Mouse (Mus musculus) MEL-GATA-1-ER (cell line): Measurements from ENCODE around the gene Gm37240.
"Not testable (repeated sequence)": the region's sequence is repeated elsewhere in the genome, so short reads cannot be mapped to it uniquely, and the experiment has no call there.

Experiments
- DNase-seq: peaks from one replicate; pipeline ENCODE4 v3.0.0-alpha.2; 2012; ENCODE audit warnings: low read depth; ENCODE audit errors: extremely low read depth

Gene Gm37240

DNA sequence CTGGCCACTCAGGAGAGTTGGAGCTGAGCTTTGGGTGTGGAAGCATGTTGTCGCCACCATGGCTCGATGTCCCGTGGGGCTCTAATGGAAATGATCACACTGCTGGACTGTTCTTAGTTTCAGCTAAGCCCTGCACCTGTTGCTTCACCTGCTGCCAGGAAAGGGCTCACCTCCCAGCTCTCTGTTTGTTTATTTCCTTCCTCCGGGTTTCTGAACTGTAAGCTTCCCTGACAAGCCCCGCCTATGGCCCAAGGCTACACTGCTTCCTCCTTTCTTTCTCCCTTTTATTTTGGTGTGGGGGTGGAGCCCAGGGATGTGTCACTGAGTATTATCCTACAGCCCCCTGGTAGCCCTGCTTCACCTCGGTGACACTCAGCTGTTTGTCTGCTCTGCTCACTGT lies 1230.1 kb downstream of the Gm37240 start:
- peak; percentile 57 for DNase-seq

DNA sequence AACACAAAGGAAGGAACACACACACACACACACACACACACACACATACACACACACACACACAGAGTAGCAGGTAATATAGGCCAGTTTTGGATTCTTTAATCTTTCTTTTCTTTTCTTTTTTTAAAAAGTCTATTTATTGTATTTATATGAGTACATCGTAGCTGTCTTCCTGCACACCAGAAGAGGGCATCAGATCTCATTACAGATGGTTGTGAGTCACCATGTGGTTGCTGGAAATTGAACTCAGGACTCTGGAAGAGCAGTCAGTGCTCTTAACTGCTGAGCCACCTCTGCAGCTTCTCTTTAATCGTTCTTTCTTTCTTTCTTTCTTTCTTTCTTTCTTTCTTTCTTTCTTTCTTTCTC lies 1231.5 kb downstream of the Gm37240 start:
- DNase-seq = not testable (repeated sequence)

DNA sequence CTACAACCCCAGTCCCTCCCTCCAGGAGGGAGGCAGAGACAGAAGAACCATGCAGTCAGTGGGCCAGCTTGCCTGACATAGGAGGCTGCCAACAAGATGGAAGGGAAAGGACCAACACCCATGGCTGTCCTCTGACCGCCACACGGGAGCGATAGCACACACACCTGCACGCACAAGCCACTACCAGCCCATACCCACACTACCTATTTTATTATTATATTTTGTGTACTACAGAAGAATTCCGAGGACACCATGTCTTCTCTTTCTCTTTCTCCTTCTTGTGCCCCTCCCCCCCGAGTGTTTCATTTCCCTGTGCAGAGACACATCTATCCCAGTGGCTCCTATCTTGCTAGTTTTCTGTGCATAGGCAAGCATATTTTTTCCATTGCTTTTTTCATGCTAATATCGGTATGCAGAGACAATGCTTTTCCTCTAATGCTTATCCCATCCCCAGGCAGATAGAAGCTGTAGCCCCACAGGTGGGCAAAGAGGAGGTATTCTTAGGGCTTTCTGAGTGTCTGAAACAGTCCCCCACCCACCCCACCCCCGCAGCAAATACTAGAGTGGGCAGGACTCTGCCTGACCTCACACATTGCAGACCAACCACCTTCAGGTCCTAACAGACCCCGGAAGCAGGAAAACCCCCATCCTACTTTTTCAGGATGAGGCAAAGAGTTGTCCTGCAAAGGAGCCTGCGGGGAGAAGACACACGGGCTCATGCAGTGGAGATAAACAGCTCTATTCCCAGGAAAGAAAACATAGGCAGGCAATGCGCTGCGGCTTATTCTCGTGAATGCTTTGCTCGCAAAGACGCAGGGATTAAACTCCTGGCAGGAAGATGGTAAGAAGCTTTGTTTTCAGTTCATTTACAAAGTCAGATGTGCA lies 1232.2 kb downstream of the Gm37240 start:
- DNase-seq = no peak

DNA sequence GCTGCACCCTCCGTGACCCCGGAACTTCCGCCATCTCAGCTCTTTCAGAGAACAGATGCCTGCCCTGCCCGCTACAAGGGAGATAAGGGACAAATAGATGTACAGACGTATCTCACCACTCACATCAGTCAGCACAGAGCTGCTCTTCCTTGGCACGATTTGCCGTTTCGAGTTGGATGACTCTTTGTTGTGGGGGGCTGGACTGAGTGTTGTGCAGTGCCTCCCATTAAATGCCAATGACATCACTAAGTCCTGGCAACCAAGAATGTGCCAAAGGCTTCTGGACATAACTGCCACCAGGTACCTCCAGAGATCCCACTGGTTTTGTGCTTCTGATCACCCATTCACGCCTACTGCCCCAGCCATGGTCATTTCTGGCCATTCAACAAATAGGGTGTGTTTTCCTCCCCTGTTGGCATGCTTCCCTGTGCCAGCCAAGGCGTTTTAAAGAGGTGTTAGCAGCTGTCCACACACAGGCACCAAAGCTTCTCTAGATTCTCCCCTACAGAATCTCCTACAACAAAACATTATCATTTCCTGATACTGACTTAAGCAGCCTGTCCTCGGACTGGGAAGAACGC lies 1233.0 kb downstream of the Gm37240 start:
- peak; percentile 85 for DNase-seq

DNA sequence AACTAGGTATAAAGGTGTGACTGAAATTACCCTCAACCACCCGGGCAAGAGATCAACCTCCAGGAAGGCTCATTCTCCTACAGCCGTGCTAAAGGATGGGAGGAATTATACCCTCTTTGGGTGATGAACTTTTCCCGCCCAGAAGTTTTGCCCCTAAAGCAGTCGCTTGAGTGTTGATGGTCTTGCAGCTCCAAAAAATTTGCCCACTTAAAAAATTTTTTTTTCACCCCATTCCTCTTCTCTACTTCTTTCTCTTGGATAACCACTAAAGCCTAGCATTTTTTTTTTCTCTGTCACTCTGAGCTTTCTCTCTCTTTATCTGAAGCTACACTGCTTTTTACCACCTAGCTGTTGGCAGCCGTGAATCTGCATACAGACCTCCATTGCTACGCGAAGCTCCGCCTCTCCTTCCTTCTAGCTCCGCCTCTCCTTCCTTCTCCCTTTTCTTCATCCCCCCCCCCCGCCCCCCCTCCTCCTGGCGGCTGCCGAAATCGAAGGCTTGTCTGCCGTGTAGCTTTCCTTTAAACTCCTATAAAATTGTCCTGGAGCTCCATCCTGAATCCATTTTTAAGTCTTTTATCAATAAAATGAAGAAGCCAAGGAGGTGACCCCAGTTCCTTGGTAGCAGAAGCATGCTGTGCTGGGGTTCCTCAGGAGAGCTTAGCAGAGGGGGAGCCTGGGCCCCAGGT lies 1233.6 kb downstream of the Gm37240 start:
- peak; percentile 69 for DNase-seq

DNA sequence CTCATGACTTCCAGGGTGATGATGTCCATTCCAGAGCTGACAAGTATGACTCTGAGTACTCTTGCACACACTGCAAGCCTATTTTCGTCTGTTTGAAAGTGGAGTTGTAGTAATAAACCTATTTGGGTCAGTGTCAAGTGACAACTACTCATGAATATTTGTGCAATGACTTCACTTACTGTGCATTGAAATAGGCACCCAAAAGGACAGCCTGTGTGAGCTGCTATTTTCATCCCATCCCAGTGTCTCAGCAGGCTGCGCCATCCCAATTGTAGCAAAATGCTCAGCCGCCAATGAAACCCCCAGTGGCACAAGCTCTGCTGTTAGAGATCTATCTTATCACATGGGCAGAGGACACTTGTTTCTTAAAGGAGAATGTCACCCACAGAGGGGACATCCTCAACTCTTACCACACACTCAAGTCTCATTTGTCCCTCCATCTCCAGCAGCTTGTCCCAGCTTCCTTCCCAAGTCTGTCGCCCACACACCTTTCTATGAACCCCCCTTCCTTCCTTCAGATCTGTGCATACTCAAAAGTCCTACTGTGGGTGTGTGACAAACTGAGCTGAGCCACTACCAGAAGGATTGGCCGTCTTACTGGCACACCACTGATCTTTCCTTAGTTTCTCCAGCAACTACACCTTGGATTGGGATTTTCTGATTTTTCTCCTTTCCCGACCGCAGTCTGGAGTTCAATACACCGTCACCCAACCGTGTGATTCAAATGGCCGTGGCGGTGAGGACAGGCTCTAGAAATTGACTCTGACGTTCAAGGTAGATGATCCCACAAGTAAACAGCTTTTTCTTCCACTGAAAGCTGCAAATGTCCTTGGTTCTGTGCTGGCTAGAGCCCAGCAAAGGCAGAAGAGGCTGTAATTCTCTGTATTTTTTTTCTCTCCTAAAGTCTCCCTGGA lies 1234.4 kb downstream of the Gm37240 start:
- no peak for DNase-seq

DNA sequence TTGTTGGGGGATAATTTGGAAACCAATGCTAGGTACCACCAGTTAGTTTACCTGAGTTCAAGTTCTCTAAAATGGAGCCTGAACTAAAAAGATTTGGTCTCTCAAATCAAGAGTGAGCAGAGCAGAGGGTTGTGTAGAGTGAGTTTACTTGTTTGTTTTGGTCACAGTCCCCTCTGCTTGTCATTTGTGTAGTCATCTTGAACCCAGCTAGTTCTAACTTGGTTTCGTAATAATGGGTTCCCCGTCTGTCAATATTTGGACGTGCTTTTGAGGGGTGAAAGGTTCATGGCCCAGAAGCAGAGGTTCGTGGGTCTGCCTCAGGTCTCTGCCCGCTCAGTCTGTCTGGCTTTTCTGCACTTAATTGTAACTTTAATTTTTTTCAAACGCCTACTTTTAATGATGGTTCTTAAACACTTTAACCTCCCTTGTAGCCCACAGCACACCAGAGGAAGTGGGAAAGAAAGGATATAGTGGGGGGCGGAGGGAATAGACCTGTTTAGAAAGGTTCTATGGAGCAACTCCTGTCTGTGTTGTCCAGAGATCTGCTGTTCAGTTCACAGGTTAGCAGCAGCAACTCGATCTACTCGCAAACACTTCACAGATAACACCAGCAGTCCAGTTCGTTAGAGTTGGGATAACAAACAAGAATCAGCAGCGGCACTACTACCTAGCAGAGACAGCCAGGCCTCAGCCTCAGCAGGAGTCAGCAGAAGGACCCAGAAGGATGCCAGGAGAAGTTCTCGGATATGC lies 1237.6 kb downstream of the Gm37240 start:
- no peak for DNase-seq

DNA sequence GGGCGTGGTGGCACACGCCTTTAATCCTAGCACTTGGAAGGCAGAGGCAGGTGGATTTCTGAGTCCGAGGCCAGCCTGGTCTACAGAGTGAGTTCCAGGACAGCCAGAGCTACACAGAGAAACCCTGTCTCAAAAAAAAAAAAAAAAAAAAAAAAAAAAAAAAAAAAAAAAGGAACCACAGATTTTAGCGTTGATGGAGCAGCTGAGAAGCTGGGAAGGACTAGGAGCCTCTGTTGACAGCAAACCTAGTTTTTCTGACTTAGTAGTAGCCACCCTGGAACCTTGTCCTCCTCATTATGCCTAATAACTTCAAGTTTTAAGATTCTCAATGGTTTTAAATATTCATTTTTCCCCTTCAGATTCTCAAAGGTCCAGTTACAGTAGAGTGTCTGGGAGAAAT lies 1239.2 kb downstream of the Gm37240 start:
- DNase-seq = not testable (repeated sequence)

DNA sequence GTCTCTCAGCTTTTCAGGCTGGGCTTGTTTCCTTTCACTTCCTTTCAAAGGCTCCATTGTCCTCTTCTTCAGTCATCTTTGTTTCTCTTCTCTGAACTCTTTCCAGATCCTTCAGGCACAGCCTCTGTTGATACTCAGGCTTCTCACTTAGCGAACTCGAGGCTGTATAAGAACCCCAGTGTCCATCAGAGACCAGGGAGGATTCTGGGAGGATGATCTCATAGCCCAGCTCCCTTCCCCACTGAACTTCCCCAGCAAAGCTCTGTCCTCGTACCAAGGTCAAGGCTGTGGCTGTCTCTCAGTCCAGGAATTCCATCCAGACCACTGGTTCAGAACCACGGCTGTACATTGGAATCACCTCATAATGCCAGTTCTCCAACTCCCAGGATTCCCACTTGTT lies 1239.7 kb downstream of the Gm37240 start:
- DNase-seq = no peak

DNA sequence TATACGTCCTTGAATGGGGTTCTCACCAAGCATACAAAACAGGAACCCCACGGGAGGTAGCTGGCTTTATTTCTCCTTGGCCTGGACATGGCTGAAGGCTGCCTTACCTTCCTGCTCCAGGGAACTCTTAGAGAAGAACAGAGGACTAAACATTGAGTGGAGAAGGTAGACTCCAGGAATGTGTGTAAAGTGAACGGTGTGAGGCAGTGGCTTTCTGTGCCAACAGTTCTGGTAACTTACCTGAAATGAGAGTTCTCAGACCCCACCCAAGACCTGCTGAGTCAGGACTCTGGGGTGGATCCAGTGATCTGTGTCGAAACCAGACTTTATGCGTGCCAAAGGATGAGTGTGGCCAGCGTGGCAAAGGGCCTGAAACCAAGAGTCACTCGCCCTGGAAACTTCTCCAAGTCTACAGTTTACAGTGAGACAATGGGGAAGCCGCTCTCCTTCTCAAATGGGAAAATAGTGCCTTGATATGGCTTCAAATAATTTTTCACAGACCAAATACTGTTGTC lies 1240.9 kb downstream of the Gm37240 start:
- DNase-seq = no peak

DNA sequence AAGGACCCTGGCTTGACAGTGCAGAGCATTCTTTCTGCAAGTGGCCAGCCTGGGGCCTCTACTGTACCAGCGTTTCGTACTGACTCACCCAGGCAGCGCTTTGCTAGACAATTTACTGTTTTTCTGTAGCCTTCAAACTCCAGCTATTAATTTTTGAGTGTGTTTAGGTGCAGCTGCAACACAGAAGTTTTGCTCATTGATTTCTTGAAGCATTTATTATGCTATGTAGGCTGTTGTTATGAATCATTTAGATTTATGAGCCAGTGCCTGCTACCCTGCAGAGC lies 1241.4 kb downstream of the Gm37240 start:
- no peak for DNase-seq

DNA sequence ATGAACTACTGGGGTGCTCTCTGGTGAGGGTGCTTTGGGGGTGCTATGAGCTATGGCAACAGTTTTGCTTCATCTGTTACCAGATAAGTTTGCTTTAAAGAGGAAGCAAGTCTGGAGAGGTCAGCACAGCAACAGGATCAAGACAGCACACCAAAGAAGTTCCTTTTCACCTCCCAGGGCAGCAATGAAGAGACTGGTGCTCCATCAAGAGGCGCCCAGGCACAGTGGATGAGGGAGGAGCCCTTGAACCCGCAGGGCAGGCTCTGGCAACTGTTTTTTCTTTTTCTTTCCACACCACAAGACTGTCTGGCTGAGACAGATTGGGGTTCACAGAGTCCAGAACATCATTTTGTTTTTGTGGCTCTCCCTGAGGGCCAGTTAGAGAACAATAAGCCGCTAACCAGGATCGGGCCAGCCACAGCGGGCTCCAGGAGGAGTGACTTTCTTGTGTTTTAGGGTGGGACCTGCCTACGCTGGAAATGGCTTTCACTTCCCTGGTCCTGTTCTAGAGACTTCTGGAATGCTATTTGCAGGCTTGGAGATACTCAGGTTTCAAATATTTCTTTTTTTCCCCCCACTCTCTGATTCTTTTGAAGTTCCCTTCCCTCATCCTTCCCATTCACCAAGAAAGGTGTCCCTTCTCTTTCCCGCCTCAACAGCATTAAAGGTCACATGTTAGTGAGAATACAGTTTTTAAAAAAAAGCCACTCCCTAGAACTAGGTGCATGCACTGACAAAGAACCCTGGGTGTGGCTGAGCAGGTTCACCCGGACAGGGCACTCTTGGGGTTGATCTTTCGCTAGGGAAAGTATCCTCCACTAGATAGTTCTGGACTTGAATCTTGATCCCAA lies 1241.9 kb downstream of the Gm37240 start:
- peak; percentile 60 for DNase-seq

DNA sequence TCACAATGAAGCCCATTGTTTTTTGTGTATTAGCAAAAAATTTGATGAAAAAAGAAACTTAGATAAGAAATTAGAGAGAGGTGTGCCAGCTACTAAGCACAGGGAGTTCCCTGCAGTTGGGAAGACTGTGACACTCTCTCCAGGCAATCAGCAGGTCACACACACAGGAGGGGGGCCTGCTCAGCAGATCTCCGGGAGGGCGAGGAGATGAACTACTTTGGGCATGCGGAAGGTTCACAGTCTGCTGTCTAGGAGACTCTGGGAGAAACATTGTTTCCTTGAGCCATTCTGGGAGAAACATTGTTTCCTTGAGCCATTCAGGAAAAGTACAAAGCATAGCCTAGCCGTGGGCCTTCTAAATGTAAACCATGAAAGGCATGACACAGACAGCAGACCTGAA lies 1244.4 kb downstream of the Gm37240 start:
- no peak for DNase-seq

DNA sequence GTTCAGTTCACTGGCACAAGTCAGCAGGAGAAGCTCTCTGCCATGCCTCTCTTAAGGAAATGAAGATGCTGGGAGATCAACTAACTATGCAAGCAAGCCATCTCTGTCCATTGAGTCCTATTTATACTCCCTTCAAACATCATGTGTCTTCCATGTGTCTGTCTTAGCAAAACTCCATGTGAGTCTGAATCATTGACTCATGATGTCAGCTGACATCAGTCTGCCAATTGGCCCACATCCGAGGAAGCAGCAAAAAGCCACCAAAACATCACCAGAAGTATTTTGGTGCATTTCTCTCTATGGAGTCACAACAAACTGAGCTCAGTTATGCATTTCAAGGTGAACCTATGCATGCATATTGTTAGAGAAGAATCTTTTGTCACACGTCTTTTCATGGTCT lies 1245.9 kb downstream of the Gm37240 start:
- no peak for DNase-seq

DNA sequence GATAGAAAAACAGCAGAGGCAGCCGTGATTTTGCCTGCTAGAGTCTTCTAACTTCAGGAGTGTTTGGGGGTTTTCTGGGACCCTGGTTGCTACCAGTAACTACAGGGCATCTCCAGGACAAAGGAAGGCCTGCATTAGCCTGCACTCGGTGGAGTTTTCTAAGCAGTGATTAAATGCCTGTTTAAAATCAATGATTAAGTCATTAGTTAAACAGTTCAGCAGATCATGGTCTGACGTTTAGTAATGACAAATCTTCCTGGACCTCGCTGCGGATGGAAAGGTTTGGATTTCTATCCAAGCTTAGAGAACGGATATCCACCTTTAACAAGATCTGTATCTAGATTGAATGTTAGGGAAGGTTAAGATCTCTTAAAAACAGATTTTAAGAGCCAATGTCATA lies 1246.8 kb downstream of the Gm37240 start:
- DNase-seq = no peak

DNA sequence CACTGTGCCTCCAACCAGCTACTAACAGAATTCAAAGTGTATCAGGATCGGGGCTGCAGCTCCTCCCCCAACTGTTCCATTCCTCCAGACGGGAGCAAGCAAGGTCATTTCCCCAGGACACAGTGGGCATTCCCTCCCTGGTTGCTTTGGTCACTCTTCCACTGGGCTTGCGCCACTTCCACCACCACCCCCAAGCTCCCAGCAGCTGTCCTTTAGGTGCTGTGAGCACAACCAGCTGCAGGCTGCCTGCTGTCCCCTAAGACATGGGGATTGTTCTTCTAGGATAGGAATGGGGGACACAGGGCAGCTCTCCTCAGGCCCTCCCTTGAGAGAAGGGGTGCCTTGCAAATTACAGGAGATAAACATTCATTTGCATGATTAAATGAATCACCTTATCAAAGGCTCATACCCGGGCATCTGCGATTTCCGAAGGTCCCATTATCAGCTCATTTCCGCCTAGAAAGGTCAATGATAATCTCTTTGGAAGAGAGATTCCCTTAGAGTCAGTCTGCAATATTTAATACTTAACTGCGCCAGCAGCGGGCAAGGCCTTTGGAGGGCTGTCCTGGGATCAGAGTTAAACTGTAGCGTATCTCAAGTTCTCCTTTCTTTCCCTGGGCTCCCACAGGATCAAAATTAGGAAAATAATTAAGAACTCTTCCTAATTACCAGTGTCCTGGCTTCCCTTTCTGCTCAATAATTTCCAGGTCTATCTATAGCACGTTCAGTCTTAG lies 1247.4 kb downstream of the Gm37240 start:
- no peak for DNase-seq

DNA sequence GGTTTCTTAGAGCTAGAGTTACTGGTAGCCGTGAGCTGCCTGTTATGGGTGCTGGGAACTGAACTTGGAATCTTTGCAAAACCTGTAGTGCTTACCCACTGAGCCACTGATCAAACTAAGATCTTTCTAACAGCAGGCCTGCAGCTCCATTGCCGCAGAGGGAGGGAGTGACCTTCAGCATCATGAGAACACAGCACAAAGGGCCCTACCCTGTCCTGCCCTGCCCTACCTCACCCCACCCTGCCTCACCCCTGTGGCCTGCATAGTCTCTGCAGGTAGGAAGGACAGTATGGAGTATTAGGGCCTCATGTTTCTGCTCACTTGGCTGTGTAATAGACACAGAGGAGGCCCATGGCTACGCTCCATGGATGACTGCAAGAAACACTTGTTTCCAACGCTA lies 1248.5 kb downstream of the Gm37240 start:
- DNase-seq = no peak

DNA sequence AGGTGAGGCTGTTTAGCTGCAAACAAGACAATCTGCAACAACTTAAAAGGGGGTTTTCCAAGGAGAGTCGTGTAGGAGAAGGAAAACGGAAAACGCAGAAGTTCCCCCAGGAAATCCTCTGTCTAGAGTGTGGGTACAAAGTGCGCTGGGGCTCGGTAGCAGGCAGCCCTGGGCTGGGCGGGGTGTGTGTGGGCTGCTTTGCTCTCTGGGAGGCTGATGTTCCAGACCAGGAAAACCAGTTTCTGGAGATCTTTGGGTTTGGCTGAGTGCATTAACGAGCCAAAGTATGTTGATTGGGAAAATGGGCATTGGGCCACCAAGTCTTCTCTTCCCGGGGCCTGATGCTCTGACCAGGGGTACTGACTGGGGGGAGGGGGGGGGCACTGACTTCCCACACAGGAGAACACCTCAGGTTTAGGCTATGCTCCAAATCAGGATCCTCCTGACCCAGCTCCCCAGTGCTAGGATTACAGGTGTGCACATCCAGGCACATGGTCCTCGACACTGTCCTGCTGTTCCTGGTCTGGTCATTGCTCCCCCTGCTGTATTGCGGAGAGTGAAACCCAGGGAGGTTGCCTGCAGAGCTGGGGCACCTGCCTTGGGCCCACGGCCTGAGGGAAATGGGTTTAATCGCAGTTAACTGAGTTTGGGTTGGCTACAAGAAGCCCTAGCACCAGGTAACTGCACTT lies 1249.3 kb downstream of the Gm37240 start:
- DNase-seq = no peak

DNA sequence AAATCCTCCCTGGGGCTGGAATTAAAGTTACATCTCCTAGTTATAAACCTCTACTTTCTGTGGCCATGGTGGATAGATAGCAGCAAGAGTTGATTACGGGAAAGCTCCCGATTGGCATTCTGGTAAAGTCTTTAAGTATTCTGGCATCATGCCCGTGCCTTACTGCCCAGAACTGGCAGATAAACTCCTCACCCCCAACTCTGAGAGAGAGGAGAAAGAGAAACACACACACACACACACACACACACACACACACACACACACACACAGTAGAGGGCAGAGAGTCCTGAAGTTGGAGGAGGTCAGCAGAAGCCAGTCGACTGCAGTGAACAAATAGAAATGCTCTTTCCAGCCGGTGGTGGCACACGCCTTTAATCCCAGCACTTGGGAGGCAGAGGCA lies 1250.2 kb downstream of the Gm37240 start:
- DNase-seq = no peak
